Mouse (Mus musculus) G1E-ER4 (cell line): Measurements from ENCODE around the gene Gm49320. TPM values are rescaled to one million over a fixed set of nuclear protein-coding genes. Genes with fewer than 3 reads are reported as not detected.

Source experiments
- GATA1 ChIP-seq: IDR thresholded peaks from one replicate; pipeline ENCODE4 v1.8.0; 2012; ENCODE audit warnings: low read length, inconsistent platforms
- polyA plus RNA-seq: library from polyadenylated mRNA; stranded (reverse); fragments of >175 nt; gene quantifications from 2 replicates; pipeline ENCODE4 v1.2.3, GENCODE M21; 2012

The Gm49320 gene
- polyA plus RNA-seq, 1 experiment: 0.39 TPM

GRCm38 (mm10) chr8:4216296-4216695 is 22.4 kb upstream of the Gm49320 start:
- TF ChIP-seq GATA1: no peak

DNA sequence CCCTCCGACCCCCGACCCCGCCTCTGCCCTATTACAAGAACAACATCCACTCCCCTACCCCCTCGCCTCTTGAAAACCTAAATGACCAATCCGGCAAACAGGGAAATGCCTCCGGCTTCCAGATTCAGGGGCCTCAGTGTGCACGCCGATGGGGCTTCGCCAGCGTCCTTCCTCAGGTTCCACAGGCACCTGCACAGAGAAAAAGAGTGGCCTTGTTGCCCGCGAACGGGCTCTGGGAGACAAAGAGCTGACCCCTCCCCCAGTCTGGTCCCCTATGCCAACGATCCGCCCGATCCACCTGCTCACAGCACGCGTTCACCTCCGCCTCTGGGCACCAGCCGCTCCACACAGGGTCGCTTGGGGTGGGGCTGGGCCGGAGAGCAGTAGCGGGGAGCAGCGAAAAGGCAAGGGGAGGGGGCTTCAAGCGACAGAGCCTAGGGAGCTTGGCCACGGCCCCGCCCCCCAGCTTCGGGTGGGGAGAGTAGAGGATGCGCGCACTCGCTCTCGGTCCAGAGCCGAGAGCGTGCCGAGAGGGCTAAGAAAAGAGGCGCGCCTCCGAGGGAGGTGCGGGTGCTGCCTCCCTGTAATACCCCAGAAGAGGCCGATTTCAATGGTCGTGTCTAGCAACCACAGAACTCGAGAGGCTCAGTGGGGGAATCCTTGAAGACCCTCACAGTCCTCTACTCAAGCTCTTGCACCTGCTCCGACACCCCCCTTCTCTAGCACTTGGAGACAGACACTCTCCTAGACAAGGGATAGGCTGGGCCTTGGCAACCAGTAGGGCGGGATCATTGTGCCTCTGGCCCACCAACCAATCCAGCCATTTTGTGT is 21.7 kb upstream of the Gm49320 start, which contains the start of gene Prr36:
Gene Prr36 (minus strand): TSS at position 669 of the 831 bp plus-strand sequence.
- no peak for TF ChIP-seq GATA1

- no peak for TF ChIP-seq GATA1
These were observed 19.0 kb upstream of the Gm49320 start for GRCm38 (mm10) chr8:4219617-4220016.

DNA sequence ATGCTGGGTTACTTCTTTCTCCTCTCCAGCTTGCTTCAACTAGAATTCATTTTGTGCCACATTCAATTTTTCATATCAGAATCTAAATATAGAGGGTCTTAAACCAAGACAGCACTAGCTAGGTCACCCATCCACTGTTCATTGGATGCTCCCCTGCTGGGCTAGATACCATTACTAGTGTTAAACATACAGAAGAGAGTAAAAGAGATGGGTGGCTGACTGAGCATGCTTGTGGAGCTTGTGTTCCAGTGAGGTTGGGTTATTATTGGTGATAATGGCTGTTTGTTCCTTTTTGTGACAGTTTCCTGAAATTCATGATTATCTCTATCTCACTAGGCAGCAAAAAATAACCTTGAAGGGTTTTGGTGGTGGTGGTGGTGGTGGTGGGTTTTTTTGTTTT is 16.6 kb upstream of the Gm49320 start:
- no peak for TF ChIP-seq GATA1

DNA sequence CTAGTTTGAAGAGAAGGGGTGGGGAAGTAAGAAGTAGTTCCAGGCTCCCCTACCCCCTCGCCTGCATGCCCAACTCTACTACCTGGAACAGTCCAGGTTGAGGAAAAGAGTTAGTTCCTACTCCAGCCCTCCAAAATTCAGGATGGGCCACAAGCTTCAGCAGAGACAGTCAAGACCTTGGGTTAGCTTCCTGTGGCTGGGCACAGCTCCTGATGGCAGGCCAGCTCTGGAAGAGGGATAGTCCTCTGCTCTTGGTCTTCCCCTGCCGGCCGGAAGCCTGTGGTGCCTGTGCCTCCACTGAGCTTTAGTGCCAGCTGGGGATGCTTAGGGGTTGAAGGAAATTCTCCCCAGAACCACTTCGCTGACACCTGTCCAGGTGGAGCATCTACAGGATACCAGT is 12.3 kb upstream of the Gm49320 start:
- TF ChIP-seq GATA1: no peak

GRCm38 (mm10) chr8:4226739-4227347 is 11.8 kb upstream of the Gm49320 start, which contains the start of gene Lrrc8e:
TSS of gene Lrrc8e (plus strand) at chr8:4226827.
- no peak for TF ChIP-seq GATA1

DNA sequence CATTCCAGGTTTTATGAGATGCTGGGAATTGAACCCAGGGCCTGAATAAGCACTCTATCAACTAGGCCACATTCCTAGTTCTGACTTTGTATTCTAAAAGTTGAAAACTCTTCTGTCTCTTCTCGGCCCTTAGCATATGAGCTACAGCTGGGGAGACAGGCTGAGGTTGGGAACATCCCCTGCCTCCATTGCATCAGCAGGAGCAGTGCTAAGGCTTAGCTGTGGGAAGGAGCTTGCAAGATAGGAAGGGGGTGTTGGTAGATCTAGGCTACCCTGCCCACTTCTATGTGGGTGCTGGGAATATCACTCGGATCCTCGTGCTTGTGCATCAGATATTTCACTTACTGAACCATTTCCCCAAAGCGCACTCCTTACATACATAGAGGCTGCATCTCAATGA is 10.7 kb upstream of the Gm49320 start:
- TF ChIP-seq GATA1: no peak

DNA sequence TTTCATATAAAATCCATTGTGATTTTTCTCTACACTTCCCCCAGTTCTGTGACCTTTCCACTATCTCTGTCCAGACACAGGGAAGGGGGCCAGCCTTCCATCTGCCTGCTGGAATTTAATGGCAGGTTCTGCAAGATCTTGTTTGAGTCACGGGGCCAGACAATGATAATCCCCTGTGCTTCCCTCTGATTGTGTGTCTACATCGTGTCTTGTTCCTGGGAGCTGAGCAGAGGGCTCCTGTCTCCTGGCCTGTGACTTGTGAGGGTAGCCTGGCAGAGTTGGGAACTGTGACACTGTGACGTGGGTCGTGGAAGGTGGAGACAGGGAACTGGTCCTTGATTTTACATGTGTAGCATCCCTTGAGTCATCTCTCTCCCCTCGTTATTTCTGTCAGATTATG is 8.9 kb upstream of the Gm49320 start:
- no peak for TF ChIP-seq GATA1

DNA sequence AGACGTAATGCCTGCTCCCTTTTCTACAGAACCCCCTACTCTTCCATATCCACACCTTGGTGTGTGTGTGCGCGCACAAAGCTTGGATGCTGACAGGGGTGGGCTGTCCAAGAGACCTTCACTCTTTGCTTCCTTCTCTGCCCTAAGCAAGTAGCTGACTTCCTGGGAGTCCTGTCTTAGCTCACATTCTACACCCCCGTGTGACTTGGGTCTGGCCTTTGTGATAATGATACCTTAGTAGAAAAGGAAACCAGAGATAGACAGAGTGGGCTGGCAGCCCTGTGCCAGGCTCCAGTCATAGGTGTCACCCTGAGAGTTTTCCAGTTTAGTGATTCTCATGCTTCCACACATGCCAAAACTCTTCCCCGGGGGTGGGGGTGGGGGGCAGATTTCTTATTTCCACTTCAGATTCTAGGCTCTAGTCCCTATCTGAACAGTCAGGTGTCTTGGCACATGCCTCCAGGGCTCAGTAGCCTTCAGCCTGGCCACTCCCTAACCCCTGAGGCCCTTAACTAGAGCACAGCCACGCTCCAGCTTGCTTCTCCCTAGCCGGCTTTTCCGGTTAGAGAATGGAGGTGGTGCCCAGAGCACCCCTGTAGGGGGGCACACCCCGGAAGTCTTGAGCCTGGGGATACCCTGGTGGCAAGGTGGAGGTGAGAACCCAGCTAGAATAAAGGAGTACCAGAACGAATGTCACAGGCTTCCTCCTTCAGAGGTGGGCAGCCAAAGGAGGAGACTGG is 7.9 kb upstream of the Gm49320 start:
- TF ChIP-seq GATA1: no peak

DNA sequence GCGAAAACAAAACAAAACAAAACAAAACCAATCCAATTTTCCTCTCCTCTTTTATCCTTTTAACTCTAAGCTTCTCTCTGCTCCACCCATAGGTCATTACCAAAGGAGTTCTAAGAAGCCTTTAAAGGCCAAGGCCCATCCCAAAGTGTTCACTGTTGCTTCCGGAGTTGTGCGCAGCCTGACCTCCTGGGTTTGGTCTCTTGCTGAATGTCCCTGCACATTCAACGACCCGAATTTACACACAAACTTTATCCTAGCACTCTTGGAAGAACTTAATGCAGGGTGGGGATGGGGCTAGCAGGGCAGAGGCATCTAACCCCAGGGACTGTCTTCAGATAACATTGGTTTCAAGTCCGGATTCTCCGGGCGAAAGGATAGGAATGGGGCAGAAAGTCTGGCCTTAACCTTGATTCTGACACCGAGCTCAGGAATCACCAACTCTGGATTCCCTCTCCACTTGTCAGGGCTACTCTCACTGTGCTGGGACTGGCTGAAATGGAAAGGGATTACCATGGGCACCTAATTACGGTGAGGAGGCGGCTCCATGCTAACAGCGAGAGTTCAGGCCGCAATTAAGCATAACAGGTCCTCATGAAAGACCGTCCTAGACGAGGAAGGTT is 741 bp upstream of the Gm49320 start:
- no peak for TF ChIP-seq GATA1

DNA sequence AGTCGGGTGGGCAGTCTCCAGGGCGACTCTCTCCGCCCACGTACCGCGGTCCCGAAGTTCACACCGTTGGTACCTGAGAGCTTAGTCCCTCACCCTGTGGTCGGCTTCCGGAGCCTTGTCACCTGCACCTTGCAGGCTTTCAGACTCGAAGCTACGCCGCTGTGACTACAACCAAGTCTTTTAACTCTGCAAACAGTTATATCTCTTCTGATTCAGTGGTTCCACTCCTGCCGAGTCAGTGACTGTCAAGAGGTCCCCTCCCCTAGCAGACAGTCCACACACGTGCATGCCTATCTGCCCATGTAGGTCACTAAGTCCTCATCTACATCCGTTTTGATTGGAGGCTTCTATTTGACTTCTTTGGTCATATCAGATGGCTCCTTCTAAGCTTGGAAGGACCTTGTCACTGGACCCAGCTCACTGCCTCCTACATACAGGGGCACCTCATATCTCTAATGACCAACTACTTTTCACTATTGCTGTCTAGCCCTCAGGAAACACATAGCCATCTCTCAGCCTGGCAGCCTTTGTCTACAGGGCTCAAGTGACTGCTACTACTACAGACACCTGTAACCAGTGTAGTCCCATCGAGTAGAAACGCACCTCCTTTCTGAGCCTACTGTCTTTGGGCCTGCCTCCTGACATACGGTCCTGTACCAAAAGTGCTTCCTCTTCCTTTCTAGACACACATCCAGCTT is 677 bp downstream of the Gm49320 start:
- no peak for TF ChIP-seq GATA1

GRCm38 (mm10) chr8:4245061-4245460 is 6.4 kb downstream of the Gm49320 start:
- TF ChIP-seq GATA1: no peak

GRCm38 (mm10) chr8:4245737-4246136 is 7.1 kb downstream of the Gm49320 start:
- no peak for TF ChIP-seq GATA1

DNA sequence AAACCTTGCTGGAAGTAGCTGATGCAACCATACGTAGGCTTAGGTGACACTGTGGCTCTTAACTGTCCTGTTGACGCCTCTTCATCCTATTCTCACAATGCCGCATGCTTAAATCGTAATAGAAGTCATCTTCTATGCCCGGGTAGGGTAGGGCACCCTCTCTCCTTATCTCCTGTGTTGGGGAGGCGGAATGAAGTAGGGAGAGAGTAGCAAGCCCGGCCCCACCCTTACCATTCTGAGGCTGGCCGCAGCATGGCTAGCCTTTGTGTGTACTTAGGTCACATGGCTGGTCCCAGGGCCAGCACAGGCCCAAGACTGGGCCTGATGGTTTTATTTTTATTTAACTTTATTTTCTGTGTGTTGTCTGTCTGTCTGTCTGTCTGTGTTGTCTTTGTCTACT is 8.6 kb downstream of the Gm49320 start:
- TF ChIP-seq GATA1: no peak

- no peak for TF ChIP-seq GATA1
These were observed 9.4 kb downstream of the Gm49320 start, which contains the start of gene Tgfbr3l for GRCm38 (mm10) chr8:4247951-4248540. TSS of gene Tgfbr3l (plus strand) at chr8:4248214.

DNA sequence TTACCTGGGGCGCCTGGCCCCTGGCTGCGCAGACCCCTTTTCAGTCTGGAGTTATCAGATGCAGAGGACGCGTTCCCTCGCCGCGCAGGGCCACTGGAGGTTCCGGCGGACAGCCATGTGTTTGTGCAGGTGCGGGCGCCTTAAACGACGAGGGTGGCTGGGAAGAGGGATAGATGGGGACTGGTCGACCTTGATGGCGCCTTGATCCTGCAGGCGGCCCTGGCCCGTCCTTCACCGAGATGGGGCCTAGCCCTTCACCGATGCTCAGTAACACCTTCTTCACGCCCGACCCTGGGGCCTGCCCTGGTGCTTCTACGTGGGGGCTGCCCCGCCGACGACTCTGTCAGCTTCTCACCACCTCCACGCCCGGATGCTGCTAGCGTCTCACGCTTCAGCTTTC is 10.5 kb downstream of the Gm49320 start:
- TF ChIP-seq GATA1: no peak
